Mouse (Mus musculus) skeletal muscle tissue, adult 2 months (tissue): ENCODE results near the gene Zfpm1.

ENCODE experiments used
- DNase-seq: peaks from one replicate; pipeline ENCODE4 v3.0.0-alpha.2; 2012; ENCODE audit warnings: low read depth, low spot score

The Zfpm1 gene

GRCm38 (mm10) chr8:122282035-122282358, at the start of gene Zfpm1:
Zfpm1 (plus strand) TSS chr8:122282141.
- no peak for DNase-seq

GRCm38 (mm10) chr8:122234055-122234454, 47.9 kb upstream of the Zfpm1 start:
- DNase-seq = peak; percentile 79

DNA sequence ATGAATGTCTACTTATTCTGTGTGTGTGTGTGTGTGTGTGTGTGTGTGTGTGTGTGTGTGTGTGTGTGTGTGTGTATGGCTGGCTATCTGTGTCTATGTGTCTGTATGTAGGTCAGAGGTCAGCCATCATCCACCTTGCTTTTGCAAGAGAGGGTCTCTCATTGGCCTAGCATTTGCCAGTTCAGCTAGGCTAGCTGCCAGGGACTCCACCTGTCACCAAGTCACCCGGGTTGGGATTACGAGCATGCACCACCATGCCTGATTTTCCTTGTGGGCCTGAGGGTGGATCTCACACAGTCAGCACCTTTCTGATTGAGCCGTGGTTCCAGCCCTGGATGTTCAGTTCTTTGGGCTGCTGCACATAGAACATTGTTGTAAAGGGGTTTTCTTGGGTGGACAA, 45.4 kb upstream of the Zfpm1 start:
- DNase-seq = no peak

DNA sequence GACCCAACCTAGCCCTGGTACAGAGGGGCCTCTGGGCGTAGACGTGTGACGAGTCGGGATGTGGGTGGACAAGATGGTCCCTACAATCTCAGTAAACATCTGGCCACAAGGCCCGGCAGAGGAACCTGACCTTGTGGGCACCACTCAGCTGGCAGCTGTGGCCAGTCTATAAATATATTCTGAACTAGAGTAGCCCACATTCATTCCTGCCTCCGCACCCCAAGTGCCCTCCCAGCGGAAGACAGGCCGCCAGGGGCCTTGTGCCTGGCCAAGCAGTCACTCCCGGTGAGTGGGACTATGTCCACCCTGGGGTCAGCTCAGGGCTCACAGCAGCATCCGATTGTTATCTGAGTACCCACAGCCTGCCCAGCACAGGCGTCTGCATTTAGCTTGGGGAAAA, 43.7 kb upstream of the Zfpm1 start:
- DNase-seq = peak; percentile 48

GRCm38 (mm10) chr8:122238731-122239130, 43.2 kb upstream of the Zfpm1 start:
- no peak for DNase-seq

DNA sequence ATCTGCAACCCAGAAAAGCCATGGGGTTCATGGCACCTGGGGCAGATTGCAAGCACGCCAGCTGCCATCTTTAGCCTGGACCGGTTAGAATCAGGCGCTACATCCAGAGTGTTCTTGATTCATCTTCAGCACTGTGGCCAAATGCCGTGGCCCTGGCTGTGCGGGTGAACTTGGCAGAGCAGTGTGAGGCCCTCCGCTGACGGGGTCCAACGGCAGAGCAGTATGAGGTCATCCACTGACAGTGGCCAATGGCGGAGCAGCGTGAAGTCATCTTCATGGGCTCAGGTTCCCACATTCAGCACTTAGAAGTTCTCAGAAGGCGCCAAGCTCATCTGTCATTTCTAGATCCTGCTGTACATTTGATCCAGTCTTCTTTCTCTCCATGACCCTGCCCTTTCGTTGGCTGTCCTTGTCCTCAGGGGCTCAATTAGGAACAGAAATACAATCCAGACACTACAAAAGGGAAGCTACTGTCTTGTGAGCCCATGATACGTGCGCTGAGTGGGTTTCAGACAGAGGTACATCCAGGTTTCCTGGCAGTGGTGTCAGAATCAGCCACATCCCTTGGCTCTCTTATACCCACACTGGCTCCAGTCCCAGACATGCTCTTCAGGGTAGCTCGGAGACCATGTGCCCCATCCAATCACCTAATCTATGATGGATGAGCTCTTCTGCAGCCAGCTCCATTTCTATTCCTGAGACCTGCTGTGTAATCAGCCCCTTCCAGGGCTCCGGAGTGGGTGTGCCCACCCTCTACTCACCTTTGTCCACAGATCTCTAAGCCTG, 41.5 kb upstream of the Zfpm1 start:
- DNase-seq = peak; percentile 84

DNA sequence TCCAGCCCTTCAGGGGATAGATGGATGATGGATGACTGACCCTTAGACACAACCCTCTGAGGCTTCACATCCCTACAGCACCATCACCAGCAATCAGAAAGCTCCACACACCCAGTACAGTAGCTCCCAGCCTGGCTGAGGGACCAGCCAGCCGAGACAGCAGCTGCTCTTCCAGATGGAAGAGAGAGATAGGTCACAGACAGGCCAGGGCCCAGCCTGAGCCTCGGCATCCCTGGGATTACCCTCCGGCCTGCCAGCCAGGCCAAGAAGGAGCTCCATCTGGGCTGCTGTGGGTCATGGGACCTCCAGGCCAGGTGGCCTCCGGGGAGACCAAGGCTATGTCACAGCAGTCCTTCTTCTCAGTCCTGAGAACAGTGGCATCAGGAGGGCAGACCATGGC, 38.6 kb upstream of the Zfpm1 start:
- no peak for DNase-seq

GRCm38 (mm10) chr8:122245161-122245560, 36.8 kb upstream of the Zfpm1 start:
- DNase-seq = no peak

- no peak for DNase-seq
Observed at GRCm38 (mm10) chr8:122246257-122247211, 35.4 kb upstream of the Zfpm1 start.

DNA sequence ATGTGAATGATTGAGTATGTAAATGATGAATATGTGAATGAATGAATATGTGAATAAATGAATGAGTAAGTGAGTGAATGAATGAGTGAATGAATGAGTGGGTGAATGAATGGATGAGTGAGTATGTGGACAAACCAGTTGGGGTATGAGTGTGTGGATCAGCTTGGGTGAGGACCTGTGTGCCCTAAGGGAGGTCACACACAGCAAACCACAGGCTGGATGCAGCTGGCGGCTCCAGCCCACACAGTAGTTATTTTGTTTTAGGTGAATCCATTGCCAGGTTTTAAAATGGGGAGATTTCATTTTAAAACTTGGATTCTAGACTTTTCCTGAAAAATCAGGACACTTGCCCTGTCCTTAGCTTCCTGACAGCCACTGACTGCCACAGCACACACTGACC, 30.2 kb upstream of the Zfpm1 start:
- DNase-seq = no peak

DNA sequence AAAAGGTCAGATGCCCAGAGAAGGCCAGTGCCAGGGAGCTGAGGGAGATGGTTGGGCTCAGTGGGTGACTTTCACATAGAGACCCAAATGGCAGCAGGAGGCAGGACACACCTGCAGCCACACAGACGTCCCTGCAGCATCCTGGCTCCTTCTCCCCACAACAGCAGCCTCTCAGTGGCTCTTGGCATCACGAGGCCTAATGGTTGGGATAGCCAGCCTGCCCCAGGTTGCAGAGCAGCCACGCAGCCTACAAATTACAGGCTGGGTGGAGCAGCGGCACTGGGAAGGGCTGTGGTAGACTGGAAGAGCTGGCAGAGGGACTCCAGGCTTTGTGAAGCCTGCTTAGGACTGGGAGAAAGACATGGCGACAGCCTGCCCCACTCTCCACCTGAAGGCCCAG, 29.6 kb upstream of the Zfpm1 start:
- no peak for DNase-seq

DNA sequence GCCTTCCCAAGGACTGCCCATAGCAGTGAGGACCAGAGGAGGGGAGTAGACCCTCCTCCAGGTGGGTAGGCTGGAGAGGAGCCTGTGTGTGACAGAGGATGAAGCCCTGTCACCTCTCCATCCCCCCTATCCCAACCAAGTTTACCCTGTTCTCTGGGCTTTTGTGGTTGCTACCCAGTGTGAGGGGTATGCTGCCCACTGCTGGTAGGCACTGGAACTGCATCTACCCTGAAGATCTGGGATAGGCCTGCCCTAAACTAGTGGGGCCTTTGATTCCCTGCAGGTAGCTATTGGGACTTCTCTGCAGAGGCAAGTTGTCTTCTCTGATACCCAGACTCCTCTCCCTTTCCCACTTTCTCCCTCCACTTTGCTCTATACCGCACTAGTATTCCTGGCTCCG, 22.6 kb upstream of the Zfpm1 start:
- DNase-seq = no peak

DNA sequence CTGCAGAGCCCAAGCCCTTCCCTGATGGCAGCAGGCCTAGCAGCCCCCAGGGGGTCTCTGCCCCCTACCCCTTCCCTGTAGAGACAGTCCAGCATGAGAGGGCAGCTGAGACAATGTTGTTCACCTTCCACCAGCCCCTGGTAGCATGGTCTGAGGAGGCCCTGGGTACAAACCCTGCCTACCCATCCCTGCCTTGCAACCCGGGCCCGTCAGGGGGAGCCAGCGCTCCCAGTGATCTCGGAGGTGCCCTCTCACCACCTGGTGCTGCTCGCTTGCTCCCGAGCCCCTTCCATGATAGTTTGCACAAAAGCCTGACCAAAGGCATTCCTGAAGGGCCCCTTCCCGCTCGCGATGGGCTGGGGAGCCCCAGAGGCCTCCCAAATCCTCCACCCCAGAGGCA, 21.2 kb upstream of the Zfpm1 start:
- no peak for DNase-seq

- no peak for DNase-seq
Observed at GRCm38 (mm10) chr8:122262835-122263234, 19.1 kb upstream of the Zfpm1 start.

- DNase-seq = no peak
Observed at GRCm38 (mm10) chr8:122264243-122264642, 17.7 kb upstream of the Zfpm1 start.

- DNase-seq = no peak
Observed at GRCm38 (mm10) chr8:122265522-122265921, 16.4 kb upstream of the Zfpm1 start.

GRCm38 (mm10) chr8:122266867-122267266, 15.1 kb upstream of the Zfpm1 start:
- no peak for DNase-seq

DNA sequence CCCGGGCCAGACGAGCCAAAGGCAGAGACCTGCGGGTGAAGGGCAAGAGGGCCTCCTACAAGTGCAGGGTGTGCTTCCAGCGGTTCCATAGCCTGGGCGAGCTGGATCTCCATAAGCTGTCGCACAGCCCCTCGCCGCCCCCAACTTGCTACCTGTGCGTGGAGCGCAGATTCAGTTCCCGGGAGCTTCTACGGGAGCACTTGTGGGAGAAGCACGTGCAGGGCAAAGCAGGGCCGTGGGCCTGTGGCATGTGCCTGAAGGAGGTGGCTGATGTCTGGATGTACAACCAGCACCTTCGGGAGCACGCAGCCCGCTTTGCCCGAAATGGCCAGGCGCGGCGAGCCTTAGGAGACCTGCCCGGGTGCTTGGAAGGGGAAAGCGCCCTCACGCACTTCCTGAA, 13.1 kb upstream of the Zfpm1 start:
- DNase-seq = no peak

- no peak for DNase-seq
Observed at GRCm38 (mm10) chr8:122269404-122269803, 12.5 kb upstream of the Zfpm1 start.

DNA sequence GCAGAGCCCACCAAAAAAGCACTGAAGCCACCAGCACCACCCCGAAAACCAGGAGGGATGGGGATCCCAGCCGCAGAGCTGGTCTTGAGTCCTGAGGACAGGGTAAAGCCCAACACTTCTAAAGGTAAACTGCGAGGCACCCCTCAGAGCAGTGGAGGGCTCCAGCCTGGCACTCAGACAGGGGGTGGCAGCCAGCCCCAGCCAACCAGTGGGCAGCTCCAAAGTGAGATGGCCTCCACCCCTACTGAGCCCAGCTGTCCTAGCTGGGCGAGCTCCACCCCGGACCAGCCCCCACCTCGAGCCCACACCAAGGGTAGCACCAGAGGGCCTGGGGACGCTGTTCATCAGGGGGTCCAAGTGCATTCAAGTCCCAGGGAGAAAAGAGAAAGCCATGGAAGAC, 11.4 kb upstream of the Zfpm1 start:
- DNase-seq = no peak

GRCm38 (mm10) chr8:122273152-122273551, 8.8 kb upstream of the Zfpm1 start:
- peak; percentile 80 for DNase-seq

DNA sequence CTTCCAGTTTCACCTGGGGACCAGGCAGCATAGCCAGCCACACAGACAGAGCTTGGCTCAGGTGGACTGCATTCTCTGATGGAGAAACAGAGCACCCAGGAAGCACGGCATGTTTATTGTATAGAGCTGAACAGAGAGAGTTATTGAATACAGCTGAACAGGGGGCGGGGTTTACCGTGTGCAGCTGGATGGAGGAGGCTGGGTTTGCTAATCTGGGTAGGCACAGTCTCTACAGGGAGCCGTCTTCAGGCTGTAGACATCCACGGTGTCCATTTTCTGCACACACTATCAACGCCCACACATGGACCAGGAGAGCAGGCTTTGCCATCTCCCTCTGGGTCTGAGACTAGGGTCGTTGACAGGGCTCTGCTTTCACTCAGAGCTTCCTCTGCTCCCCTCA, 8.1 kb upstream of the Zfpm1 start:
- DNase-seq = no peak
